Mouse (Mus musculus): ENCODE measurements around the gene Atp1a1.

Atp1a1 gene

DNA sequence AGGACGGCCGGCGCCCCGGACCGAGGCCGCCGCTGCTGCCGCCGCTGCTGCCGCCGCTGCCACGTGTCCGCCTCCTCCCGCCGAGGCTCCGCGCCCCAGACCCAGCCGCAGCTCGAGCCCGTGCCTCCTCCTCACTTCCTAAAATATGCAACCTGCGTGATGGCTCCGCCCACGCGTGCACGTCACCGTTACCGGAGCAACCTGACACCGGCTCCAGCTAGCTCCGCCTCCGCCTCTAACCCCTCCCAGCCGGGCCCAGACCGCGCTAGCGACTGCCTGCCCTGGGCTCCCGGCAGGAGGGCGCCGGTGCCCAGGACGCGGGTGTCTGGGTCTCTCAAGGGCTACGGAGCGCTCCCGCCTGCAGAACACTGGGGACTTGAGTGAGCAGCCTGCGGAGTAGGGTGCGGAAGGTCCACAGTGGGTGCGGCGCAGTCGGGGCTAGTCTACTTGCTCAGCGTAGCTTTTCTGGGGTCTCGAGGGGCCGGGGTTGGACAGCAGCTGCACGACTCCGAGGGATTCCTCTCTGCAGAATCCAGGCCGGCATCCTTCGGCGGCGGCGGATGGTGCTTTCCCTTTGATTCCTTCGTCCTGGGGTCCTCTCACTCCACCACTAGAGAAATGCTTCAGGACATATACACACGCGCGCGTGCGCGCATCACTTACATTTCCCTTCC lies at the start of gene Atp1a1:
Gene Atp1a1 (minus strand): TSS at position 135 of the 674 bp plus-strand sequence.
- peak; percentile 96 for DNase-seq (ENCODE audit: low spot score)

DNA sequence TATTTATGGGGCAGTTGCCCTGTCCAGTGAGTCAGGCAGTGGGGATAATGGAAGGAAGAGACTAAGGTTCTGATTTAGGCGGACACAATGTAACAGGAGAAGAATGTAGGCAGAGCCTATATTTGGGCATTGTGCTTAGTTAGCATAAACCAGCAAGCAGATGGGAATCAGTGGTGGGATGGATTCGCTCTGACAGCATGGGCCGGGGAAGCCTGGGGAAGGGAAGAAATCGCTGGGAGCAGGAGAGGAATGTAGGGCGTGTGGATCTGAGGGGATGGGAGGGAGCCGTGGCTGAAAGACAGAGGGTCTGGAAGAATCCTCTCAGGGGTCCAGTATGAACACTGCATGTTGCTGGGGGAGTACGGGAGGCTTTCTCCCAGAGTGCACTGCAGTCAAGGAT lies 49.0 kb upstream of the Atp1a1 start:
- DNase-seq (ENCODE audit: low spot score), result no peak

DNA sequence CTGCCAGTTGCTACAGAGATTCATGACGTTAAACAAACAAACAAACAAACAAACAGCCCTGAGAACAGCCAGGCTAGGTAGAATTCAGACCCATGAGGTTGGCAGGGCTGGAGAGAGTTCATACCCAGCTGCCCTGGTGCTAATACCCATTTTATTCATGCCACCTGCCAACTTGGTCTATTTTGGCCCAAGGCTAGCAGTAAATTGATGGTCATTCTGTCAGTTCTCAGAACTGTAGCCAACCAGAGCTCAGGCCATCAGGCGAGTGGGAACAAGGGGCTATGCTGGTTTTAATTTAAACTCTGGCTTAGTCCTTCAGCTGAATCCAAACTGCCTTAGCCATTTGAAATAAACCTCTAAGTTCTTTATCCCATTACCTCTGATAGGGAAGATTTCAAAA lies 48.5 kb upstream of the Atp1a1 start:
- DNase-seq (ENCODE audit: low spot score), result no peak

DNA sequence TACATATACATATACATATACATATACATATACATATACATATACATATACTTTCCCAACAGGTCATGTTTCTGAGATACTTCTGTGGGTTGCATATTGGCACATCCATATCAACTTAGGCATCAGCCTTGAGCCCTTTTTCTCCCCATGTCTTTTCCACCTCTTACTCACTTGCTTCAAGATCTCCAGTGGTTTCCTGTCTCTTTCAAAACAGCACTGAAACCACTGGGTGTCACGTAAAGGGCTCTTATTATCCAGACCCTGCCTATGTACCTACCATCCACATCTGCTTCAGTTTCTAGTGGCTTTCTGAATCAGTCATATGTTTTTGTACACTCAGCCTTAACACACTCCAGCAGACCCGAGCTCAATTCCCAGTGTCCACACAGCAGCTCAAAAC lies 45.8 kb upstream of the Atp1a1 start:
- no peak for DNase-seq (ENCODE audit: low spot score)

DNA sequence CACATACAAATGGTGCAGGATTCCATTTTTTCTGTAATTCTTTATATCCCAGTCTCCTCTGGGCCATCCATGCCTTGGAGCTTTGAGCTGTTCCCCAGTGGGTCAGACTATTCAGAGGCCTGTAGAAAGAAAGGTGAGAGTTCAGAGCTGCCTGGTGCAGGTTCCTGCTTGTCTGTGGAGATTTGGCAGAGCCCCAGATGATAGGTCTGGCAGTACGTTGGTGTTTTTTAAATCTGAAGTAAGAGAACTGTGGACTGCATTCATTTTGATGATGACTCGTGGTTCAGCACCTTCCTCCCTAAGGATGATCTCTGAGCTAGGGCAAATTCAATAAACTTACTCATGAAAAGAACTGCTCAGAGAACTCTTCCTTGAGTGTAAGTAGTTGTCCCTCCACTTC lies 44.8 kb upstream of the Atp1a1 start:
- no peak for DNase-seq (ENCODE audit: low spot score)

DNA sequence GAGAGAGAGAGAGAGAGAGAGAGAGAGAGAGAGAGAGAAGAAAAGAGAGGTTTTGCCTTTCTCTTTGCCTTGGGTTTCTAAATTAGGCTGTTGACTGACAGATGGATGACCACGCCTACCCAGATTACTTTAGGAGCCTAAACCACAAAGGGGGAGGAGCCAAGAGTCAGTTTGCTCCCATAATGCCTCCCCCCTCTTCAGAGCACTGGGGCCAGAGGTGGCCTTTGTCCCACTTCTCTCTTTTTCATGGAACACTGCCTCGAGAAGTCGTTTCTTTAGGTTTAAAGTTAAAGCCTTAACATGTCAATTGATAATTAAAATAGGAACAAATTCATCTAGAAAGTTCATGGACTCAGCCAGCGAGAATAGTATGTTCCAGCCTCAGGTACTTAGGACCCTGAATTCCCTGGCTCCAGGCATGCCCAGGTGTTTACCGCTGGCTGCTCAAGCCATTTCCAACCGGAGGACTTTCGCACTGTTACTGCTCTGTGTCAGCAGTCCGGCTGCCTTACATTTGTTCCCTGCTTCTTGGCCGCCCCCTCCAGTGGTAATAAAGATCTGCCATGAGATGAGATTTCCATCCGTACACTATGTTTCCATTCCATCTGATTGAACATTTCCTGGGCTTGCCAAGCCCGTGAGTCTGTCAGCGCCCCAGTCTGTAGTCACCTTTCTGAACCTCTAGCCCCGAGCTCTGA lies 43.8 kb upstream of the Atp1a1 start:
- no peak for DNase-seq (ENCODE audit: low spot score)

- no peak for DNase-seq (ENCODE audit: low spot score)
Observed at GRCm38 (mm10) chr3:101646806-101647205, 42.3 kb upstream of the Atp1a1 start.

DNA sequence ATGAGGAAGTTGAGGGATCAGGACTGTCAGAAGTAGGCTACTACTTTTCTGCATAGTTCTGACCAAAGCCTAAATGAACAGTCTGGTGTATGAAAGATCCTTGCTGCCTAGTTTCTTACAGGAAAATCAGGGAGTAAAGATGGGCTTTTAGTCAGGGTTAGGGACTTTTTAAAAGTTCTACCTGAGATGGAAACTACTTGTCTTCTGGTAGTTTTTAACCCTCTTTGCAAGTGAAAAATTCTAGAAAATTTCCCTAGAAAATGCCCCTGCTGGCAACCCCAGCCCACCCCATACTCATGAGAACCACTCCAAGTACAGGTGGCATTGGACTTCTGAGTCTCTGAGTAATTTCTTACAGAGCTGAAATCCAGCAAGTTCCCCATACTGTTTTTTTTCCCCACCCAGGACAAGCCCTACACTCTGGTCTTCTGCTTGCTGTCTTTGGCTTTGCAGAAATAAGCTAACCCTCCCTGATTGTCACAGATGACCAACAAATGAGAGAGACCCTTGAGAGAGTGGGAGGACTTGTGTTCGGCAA lies 41.2 kb upstream of the Atp1a1 start:
- no peak for DNase-seq (ENCODE audit: low spot score)

DNA sequence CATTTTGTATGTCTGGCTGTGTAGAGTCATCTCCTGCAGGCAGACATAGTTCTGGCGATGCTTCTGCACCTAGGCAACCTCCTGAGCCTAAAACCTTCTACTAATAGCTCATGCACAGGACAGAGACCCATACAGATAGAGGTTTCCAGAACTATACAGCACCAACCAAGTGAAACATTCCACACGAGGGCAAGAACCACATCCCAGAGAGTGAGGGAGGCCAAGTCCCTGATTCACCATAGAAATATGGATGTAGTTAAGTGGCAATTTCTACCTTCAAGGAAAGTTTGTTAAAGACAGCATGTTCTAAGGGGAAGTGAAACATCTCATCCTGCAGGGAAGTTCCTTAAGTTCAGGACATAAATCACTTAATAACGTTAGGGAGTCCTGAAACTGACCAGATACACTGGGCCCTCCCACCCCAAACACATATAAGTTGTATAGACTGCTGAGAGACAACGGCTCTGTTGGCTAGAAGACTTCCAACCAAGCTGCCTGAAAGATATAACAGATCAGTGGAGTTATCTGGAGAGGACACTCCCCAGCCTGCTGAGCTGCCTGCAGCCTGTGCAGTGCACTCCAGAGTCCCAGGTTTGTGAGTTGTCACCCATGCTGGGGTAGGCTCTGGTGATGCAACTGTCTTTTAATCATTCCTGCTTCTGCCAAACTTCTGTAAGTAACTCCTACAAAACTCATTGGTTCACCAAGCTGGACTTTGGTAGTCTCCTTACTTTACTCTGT lies 39.7 kb upstream of the Atp1a1 start:
- no peak for DNase-seq (ENCODE audit: low spot score)

GRCm38 (mm10) chr3:101643264-101643663 lies 38.8 kb upstream of the Atp1a1 start:
- no peak for DNase-seq (ENCODE audit: low spot score)

DNA sequence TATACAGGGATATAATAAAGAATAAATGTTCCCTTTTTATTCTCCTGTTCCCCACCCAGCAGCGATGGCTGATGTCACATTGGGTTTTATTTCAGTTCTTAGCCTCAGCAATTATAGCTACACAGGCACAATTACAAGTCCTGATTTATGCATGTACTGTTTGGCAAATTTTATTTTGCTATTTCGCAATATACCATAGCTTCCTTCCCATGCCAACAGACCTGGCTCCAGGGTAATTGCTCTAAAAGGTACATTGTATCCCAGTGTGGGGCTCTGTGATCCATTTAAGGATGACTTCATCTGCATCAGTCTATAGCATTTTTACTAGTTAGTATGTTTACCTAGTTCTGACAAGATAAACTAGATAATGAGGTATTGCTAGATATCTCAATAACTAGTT lies 33.7 kb upstream of the Atp1a1 start:
- no peak for DNase-seq (ENCODE audit: low spot score)

DNA sequence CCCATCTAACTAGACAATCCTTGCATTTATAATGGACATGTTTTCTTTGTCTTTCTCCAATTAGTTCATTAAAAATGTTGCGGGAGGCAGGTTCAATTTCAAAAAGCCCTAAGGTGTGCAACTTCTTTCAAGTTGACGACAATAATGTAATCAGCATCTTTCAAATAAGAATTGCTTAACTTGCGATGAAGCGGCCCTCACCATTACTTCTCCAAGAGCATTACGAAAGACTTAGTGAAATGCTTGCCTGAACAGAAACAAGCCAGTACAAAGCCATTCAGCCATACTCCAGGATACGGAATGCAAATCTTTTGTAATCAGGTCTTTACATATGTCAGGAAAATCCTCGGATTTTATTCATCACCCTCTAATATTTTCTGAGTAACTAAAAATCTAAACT lies 32.0 kb upstream of the Atp1a1 start:
- DNase-seq (ENCODE audit: low spot score), result no peak

DNA sequence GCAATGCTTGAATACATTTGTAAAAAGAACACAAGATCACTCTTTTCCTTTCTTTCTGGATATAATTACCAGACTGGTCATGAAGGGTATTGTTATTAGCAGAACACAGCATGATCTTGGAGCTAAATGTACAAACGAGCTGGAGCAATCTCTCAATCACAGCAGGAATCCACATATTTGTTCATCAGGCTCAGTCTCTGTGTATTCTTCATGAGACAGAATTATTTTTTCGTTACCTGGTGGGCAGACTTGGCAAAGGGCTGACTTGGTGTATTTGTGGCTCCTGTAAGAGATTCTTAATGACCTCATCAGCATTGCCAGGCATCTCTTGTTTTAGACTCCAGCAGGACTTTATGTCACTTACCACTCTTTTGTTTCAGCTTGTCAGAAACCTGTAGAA lies 31.6 kb upstream of the Atp1a1 start:
- no peak for DNase-seq (ENCODE audit: low spot score)

DNA sequence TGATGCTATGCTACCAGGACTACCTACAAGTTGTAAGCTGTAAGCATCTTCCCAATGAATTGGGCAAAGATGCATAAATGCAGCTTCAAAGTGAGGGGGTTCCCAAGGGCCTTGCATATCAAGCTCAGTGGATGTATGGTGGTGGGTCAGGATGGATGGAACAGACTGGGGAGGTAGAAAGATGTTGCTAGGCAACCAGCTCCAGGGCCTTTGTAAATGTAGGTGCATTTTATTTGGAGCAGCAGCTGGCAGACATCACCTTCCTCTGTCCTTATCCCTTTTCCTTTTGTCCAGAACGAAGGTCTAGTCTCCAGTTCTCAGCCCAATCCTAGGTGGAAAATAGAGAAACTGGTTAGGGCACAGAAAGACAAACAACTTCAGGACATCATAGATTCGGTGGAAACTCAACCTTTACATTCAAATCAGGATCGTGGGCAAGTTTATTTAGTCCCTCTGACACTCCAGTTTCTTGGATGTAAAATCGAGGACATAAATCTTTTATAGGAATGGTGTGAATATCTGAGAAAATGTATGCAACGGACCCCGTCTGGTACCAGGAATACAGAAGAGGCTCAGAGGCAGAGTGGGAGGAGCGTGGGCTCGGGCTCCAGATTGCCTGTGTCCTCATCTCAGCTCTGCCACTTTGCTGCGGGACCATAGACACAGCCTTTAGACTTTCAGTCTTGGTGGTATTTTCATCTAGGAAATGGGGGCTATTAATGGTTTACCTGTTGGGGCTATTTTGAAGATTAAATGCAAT lies 29.8 kb upstream of the Atp1a1 start:
- no peak for DNase-seq (ENCODE audit: low spot score)

DNA sequence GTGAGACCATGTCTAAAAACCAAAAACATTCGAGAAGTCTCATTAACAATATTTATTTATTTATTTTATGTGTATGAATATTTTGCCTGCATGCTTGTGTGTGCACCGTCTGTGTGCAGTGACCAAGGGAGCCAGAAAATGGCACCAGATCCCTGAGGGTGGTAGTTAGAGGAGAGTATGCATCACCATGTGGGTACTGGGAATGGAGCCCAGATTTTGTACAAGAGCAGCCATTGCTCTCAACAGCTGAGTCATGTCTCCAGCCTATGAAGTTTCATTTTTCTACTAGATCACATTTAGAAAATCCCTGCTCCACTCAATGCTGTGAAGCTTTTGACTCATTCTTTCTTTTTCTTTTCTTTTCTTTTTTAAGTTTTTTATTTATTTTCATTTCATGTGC lies 23.8 kb upstream of the Atp1a1 start:
- DNase-seq (ENCODE audit: low spot score), result no peak

DNA sequence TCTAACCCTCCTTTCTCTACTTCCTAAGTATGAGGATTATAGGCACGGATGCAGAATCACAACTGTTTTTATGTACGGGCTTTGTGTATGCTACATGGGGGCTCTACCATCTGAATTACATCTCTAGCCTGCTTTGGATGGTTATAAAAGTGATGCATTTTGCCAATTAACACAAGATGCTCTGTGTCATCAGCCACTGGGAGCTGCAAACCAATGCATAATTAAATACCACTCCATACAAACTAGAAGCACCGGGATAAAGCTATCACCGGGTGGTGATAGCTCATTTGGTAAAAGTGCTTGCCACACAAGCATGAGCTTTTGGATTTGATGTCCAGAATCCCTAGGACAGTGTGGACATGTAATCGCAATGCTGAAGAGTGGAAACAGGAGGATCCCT lies 19.8 kb upstream of the Atp1a1 start:
- DNase-seq (ENCODE audit: low spot score), result no peak

- no peak for DNase-seq (ENCODE audit: low spot score)
Observed at GRCm38 (mm10) chr3:101619017-101619416, 14.5 kb upstream of the Atp1a1 start.

DNA sequence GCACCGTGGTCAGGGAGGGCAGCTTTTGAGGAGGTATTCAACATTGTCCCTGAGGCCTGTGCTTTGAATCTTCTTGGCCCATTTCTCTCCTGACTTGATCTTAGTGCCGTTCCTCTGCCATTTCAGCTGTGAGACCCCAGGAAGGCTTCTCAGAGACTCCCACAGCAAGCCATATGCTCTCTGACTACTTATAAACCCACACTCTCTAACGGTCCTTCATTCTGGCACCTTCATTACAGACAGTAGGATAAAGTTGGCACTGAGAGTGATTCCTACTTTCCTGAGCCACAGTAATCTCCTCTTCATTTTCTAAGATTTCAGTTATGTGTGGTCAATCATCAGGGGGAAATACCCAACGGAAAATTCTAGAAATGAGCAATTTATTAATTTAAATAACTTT lies 14.0 kb upstream of the Atp1a1 start:
- no peak for DNase-seq (ENCODE audit: low spot score)

GRCm38 (mm10) chr3:101617451-101617850 lies 13.0 kb upstream of the Atp1a1 start:
- DNase-seq (ENCODE audit: low spot score), result no peak

DNA sequence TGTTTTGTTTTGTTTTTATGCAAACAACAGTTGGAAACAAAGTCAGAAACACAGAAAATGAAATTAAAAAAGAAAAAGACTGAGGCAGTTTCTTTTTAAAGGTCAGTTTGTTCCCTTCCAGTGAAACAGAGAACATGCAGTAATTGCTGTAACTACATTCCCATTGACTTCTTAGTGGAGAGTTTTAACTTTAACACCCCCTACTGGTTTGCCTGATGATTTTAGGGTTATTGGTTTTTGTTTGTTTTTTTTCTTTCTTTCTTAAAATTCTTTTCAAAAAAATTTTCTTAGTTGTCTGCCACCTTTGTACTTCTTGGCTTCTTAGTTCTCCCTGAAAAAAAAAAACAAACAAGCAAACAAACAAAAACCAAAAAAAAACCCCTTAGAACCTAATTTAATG lies 12.5 kb upstream of the Atp1a1 start:
- no peak for DNase-seq (ENCODE audit: low spot score)

DNA sequence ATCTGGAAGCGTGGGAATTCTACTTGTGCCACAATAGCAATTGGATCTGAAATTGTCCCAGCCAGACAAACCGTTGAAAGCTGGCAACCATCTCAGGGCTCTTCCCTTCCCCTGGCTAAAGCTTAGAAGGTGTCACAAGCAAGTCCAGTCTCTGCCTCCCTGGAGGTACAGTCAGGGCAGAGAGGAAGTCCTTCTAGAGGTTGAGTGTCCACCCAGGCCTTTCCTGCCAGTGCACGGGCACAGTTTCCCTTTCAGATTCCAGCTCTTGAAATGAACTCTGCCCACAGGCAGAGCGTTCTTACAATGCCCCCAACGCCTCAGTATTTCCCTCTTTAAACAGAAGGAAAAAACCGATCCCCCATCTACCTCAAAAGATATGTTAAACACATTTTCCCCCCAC lies 11.4 kb upstream of the Atp1a1 start:
- no peak for DNase-seq (ENCODE audit: low spot score)

DNA sequence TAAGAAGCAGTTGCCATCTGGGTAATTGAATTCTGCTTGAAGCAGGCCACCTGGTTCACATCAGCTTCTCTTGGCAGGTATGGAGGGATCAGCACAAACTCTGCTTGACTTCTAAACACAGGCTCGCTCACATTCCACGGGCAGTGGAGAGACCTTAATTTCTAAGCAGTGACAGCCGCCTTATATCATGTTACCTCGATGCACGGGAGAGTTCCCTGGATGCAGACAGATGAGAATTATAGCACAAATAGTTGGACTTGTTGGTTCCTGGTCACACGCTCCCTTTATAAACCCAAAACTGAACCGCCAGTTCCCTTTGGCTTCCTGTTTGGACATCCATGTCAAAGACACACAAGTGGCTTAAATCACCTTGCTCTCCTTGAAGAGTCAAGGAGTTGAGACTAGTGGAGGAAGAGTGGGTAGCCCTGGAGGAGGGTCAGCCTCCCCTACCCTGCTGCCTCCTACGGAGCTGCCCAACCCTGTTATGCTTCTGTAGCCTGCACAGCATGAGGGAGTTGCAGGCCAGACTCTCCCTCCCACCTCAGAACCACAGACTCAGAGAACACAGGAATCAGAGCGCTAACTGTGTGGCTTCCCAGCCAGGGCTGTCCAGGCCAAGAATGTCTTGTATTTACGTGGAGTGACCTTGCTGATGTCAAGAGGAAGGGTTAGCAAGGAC lies 7.5 kb upstream of the Atp1a1 start:
- DNase-seq (ENCODE audit: low spot score), result no peak
